Mouse (Mus musculus): ENCODE data around the gene Atic.

The Atic gene

DNA sequence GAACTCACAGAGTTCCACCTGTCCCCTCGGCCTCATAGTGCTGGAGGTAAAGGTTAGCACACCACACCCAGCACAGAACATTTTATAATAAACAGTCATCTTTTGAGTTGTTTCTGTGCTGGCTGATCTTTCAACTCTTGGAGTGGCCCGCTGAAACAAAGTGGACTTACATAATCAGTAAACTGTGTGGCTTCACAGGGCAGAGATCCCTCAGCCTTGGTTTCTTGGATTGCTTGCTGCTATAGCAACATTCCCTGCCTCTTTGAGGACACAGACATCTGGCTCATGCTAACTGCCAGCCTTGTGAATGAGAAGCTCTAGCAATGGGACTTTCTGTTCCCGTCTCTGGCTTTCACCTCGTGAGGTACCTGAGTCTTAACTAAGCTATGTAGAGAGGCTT, 22.6 kb downstream of the Atic start:
- no peak for TF ChIP-seq GATA4 (IDR thresholded peaks at IDR 0.05; ENCODE audit: insufficient replicate concordance, low read length)

DNA sequence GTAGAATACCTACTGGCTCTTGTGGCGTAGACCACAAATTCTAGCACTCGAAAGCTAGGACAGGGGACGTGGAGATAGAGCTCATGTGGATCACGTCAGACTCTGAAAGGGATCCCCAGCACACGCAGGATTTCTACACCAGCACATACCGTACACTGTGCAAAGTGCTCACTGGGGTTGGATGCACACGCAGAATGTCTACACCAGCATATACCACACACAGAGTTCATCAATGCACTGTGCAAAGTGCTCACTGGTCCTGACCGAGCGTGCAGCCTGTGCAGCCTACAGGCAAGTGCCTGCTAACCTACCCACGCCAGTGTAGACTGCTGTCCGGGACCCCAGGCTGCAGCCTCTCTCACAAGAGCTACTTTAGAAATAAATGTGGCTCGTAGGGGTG, 23.5 kb downstream of the Atic start:
- no peak for TF ChIP-seq GATA4 (IDR thresholded peaks at IDR 0.05; ENCODE audit: insufficient replicate concordance, low read length)

DNA sequence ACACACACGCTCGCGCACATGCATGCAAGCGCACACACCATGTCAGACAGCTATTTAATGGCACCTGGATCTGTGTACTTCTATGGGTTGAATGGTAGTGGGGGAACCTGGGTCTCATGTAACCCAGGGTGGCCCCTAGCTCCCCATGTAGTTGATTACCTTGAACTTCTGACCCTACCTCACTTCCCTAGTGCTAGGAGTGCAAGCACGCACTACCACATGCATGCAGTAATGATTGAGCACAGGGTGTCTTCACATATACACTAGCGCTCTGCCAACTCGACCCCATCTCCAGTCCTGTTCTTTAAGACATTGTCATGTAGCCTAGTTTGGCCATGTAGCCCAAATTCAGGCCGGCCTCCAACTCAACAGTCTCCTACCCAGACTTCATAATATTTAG, 26.4 kb downstream of the Atic start:
- TF ChIP-seq GATA4 (IDR thresholded peaks at IDR 0.05; ENCODE audit: insufficient replicate concordance, low read length): no peak

DNA sequence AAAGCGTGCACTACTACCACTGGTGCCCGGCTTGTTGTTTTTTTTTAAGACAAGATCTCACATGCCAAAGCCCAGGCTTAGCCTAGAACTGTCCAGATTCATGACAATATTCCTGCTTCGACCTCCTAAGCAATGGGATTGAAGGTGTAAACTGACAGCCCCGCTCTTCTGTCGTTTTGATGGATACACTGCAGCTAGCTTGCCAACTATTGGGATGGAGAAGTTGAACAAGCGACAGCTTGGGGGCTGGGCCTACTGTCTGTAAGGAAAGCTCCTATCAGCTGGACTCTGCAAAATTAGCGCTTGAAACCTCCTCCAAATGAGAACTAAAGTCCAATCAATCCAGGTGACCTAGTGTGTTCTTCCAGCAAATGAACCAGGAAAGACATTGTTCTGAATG, 26.9 kb downstream of the Atic start:
- no peak for TF ChIP-seq GATA4 (IDR thresholded peaks at IDR 0.05; ENCODE audit: insufficient replicate concordance, low read length)

DNA sequence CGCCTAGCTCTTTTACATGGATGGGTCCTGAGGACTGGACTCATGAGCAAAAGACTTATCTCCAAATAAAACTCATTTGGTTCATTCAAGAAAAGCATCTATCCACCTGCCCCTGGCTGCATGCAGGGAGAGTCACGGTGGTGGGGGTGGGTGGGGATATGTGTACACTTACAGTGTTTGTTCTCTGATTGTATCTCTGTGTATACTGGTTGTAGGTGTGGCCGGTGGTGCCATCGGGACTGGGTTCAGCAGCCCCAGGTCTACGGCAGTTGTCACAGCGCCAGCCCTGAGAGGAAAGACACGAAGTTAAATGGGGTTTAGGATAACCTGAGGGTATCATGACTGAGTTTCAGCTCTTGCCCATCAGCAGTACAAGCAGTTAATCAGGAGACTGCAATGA, 29.7 kb downstream of the Atic start:
- TF ChIP-seq GATA4 (IDR thresholded peaks at IDR 0.05; ENCODE audit: insufficient replicate concordance, low read length): no peak

DNA sequence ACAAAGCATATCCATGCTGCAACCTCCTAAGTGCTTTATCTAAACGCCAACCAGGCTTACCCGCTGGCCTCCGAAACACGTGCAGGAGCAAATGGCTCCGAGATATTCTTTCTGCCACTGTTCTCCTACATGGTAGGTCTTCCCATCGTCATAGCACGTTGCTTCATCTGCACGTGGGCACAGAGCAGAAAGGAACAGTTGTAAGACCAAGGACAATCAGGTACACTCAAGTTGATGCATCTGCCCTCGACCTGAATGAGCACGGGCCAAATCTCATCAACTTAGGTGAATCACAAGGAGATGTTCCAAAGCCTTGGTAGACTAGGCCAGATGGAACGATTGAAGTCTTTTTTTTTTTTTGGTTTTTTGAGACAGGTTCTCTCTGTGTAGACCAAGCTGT, 33.1 kb downstream of the Atic start:
- no peak for TF ChIP-seq GATA4 (IDR thresholded peaks at IDR 0.05; ENCODE audit: insufficient replicate concordance, low read length)

DNA sequence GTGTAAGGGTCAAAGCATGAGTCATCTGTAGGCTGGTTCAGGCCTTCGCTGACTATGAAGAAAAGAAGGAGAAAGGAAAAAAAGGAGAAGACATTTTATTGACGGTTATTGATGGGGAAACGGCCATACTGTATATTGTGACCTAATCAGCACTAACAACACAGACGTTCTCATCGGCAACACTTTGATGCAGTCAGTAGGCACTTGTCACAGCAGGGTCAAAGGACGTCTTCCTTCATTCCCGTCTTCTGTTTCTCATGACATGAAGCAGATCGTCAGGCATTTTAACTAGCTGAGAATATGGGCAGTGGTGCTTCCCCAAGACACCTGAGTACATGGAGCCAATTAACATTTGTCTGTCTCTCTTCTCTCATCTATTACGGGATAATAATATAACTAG, 36.2 kb downstream of the Atic start:
- no peak for TF ChIP-seq GATA4 (IDR thresholded peaks at IDR 0.05; ENCODE audit: insufficient replicate concordance, low read length)

DNA sequence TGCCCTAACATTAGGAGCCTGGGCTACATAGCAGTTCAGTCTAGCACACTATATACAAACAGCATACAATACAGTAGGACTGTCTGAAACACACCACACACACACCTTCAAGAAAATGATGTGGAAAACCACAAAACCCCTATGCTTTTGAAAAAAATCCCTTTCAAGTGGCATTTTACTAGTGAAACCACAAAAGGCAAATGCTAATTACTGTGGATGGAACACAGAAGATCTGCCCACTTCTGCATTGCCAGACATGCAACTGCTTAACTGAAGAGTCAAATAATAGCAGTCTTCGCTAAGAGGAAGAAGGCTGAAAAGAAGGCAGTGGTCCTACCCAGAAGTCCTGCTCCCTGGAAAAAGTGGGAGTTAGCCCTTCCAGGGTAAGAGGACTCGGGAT, 37.3 kb downstream of the Atic start:
- TF ChIP-seq GATA4 (IDR thresholded peaks at IDR 0.05; ENCODE audit: insufficient replicate concordance, low read length): no peak

DNA sequence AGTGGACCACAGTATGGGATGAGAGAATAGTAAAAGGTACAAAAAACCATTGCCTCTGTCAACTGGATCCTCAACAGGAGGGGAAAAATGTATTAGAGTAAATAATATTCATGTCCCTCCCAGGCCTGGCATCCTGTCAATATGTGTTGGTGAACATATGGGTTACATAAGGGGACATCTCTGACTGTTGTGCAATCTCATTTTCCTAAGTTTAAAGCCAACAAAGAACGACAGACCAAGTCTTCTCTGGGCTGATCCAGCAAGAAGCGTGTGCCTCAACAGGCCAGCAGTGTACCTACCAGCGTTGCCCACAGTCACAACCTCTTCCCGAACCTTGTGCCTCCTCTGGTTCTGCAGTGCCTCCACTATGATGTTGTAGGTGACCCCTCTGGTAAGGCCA, 38.4 kb downstream of the Atic start:
- TF ChIP-seq GATA4 (IDR thresholded peaks at IDR 0.05; ENCODE audit: insufficient replicate concordance, low read length): no peak

DNA sequence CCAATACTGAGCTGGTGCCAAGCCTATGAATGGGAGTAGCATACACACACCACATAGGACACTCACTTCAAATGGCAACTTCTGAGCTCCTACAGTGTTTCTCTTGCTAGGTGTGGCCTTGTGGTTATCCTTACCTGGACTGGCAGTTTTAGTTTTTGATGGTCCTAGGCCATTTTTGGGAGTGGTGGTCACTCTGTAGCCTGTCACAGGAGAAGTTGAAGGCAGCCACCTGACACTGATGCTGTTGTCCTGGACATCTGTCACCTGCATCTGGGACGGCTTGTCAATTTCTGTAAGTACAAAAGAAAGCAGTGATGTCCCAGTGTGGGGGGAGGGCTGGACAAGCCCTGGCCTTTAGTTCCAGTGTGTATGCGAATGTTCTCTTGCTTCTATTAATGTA, 48.8 kb downstream of the Atic start:
- no peak for TF ChIP-seq GATA4 (IDR thresholded peaks at IDR 0.05; ENCODE audit: insufficient replicate concordance, low read length)

DNA sequence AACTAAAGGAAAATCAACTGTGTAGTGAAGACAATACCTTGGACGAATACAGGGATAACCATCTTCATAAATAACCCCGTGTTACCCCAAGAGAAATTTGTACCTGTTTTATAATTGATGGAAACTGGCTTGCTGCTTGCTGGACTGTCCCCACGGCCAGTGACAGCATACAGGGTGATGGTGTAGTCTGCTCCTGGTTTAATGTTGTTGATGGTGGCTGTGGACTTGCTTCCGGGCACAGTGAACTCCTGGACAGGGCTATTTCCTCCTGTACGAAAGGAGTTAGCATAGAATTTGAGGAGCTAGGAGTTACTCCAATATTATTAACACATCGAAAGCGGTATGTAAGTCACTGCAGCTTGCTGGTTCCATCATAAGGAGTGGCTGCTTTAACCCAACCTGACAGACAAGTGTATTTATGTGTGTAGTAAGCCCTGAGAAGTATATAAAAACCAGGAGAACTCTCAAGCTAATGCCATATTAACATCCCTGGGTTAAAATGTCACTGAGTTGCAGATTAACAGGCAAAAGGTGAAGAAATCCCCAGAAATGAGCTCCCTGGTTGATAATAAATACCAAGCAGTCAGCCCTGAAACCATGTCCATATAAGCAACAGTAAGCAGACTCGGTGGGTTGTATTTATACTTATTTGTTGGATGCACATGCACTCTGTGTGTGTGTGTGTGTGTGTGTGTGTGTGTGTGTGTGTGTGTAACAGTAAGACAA, 49.8 kb downstream of the Atic start:
- no peak for TF ChIP-seq GATA4 (IDR thresholded peaks at IDR 0.05; ENCODE audit: insufficient replicate concordance, low read length)

DNA sequence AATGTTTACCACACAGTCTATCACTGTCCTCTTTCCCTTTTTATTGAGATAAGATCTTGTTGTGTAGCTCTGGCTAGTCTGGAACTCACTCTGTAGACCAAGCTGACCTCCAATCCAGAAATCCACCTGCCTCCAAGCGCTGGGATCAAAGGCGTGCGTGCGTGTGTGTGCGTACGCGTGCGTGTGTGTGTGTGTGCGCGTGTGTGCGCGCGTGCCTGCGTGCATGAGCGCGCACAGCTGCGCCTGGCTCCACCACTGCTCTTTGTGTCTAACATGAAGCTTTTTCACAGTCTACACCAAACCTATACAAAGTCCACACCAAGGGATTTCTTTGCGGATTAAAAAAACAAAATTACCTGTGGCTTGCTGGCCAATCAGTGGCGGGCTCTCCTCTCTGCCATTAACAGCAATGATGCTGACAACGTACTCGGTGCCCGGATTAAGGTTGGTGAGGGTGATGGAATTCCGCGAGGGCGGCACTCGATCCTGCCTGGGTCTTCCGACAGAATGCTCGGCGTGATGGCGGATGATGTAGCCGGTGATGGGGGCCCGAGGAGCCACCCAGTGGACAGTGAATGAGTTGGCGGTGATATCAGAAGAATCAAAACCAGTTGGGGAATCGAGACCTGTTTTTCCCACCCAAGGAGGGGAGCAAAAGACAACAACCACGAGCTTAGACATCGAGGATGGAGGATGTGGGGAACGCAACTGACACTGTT, 52.3 kb downstream of the Atic start:
- no peak for TF ChIP-seq GATA4 (IDR thresholded peaks at IDR 0.05; ENCODE audit: insufficient replicate concordance, low read length)

DNA sequence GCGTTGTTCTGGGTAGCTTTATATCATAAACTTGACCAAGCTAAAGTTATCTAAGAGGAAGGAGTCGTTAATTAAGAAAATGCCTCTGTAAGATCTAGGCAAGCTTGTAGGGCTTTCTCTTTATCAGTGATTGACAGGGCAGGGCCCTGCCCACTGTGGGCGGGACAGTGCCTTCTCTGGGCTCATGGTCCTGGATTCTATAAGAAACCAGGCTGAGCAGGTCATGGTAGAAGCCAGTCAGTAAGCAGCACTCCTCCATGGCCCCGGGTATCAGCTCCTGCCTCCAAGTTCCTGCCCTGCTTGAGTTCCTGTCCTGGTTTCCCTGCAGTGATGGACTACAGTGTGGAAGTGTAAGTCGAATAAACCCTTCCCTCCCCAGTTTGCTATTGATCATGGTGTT, 53.0 kb downstream of the Atic start:
- no peak for TF ChIP-seq GATA4 (IDR thresholded peaks at IDR 0.05; ENCODE audit: insufficient replicate concordance, low read length)

DNA sequence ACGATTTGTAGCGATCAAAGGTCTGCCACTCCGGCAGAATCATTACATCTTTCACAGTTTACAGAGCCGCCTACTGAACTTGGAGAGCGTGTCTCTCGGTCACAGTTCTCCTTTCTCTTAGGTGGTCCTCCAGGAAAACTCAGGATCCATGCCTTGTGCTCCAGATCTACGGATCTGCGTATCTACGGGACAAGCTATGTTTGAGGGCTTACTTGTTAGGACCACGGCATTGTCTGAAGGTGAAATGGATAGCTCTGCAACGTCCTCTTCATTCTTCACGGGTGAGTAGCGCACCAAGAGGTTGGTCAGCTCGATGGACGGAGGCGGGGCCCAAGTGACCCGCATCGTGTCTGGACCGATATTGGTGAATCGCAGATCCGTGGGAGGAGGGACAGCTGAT, 55.3 kb downstream of the Atic start:
- TF ChIP-seq GATA4 (IDR thresholded peaks at IDR 0.05; ENCODE audit: insufficient replicate concordance, low read length): no peak

DNA sequence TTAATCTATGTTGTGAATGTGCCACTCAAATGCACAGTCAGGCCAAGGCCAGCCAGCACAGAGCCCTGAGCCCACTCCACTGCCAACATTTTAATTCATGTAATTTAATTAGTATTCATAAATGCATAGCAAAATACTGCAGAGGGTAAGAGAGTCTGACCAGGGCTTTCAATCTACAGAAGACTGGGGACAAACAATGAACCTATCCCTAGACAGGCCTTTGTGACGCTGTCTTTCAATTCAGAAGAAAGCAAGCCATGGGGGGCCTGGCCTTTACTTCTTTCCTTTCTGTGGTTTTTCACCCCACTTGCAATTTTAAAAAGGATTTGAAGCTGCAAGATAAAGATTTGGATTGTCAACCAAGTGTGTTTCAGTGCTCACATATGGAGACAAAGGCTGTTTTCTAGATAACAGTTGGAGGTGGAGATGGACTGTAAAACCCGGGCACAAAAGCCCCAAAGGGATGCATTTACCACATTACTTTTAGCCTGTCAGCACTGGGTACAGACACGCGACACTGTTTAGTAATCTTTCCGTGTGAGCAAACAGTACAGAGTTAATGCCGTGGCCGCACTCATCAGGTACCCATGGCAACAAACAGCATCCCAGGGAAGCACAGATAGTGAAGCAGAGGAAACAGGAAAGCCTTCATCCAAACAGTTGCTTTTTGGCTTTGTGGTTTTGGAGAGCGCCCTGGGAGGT, 57.7 kb downstream of the Atic start:
- no peak for TF ChIP-seq GATA4 (IDR thresholded peaks at IDR 0.05; ENCODE audit: insufficient replicate concordance, low read length)

DNA sequence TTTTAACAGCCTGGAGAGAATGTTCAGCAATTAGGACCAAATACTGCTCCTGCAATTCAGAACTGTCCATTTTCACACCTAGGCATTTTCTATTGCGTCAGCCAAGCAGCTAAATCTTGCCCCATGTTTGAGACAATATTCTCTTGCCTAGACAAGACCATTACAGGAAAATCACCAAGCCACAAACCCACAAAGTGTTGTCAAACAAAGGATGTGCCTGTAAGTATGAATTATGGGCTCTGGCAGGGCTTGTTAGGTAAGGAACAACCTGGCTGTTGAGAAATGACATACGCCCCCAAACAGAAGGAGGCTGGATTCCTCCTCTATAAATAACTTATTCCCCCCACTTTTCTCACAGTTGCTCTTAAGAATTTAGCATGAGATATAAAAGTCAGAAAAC, 64.6 kb downstream of the Atic start:
- TF ChIP-seq GATA4 (IDR thresholded peaks at IDR 0.05; ENCODE audit: insufficient replicate concordance, low read length): no peak

Data from liver, adult (tissue).